In genomic region chr2:30111500-30111899, GRCm38 (mm10) we compare ENCODE assay signal across 15 mouse cellular contexts.
"Had no signal": no experiment of that assay in that cellular context is flagged by ENCODE, and none has a peak within 500 bp of the region (broad histone marks: within the 10 kb centered on the region; RNA-seq: fewer than 3 reads in every experiment).

No protein-coding gene starts in this region.

- DNase-seq: kidney, adult 18-20 months; kidney, postnatal 10 days; kidney, postnatal 4 days; left cerebral cortex, postnatal 4 days; lung, adult 18-20 months; lung, postnatal 36 days; right cerebral cortex, adult 18-20 months; thymus, postnatal 36 days had no signal

- H3K4me1 ChIP-seq: intestine, embryonic 15.5 days; limb, embryonic 13.5 days; midbrain, embryonic 13.5 days; neural tube, embryonic 15.5 days had no signal

- H3K4me2 ChIP-seq: intestine, embryonic 15.5 days; limb, embryonic 13.5 days; midbrain, embryonic 13.5 days; neural tube, embryonic 15.5 days had no signal

- H3K4me3 ChIP-seq: intestine, embryonic 15.5 days; layer of hippocampus, adult 2 months; limb, embryonic 13.5 days; megakaryocyte, embryonic 14.5 days; midbrain, embryonic 13.5 days; myocyte; neural tube, embryonic 15.5 days had no signal

- ATAC-seq: intestine, embryonic 15.5 days; midbrain, embryonic 13.5 days had no signal

- H3K27ac ChIP-seq: intestine, embryonic 15.5 days; layer of hippocampus, adult 2 months; limb, embryonic 13.5 days; midbrain, embryonic 13.5 days; neural tube, embryonic 15.5 days had no signal

- H3K9me3 ChIP-seq: intestine, embryonic 15.5 days; limb, embryonic 13.5 days; megakaryocyte, embryonic 14.5 days; midbrain, embryonic 13.5 days; neural tube, embryonic 15.5 days had no signal

- H3K9ac ChIP-seq: intestine, embryonic 15.5 days; limb, embryonic 13.5 days; midbrain, embryonic 13.5 days; neural tube, embryonic 15.5 days had no signal

- H3K27me3 ChIP-seq: intestine, embryonic 15.5 days; limb, embryonic 13.5 days; megakaryocyte, embryonic 14.5 days; midbrain, embryonic 13.5 days; neural tube, embryonic 15.5 days had no signal
